Mouse (Mus musculus): ENCODE measurements at regions not wholly inside any gene's neighbourhood (a gene's known extent, or its start where the extent isn't known, plus 50 kb on each side); places are given as distances from the start of the nearest gene placed in this dataset.
A peak's percentile ranks its signal among the peaks of the same experiment; 100 is the strongest.

DNA sequence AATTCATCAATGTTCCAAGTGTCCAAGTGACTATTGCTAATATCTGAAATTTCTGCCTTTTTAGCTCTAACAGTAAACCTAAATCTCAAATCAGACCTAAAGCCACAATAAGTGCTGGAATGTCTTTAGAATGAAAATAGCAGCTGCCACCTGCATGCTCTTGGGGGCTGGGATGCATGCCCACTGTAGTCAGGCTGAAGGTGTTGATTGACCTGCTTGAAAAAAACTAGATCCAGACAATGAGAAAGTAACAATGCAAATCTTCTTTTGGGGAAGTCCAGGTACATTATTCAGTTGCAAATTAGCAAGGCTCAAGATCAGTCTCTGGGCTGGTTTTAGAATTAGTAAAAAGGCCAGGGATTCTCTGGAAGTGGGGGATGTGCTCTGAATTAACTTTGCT, 1759.9 kb upstream of the Slc39a10 start:
- peak; percentile 67 for DNase-seq (ENCODE audit: low read depth, low spot score)

DNA sequence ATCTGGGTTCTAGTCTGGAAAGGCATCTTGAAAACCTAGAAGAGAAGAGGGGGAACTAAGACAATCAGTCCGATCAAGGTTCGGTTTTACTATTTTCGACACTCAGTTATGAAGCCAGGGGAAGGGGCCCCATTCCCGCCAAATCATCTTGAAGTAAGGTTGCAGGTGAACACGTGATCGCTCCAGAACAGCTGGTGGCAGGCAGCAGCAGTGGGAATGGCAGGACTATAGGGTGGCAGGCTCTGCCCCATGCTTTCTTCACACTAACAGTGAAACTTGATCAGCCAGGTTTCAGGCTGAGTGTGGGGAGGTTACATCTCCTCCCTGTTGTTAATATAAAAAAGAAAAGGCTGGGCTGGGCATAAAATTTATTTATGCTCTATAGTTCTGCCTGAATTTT, 1758.7 kb upstream of the Slc39a10 start:
- peak; percentile 54 for DNase-seq (ENCODE audit: low read depth, low spot score)

DNA sequence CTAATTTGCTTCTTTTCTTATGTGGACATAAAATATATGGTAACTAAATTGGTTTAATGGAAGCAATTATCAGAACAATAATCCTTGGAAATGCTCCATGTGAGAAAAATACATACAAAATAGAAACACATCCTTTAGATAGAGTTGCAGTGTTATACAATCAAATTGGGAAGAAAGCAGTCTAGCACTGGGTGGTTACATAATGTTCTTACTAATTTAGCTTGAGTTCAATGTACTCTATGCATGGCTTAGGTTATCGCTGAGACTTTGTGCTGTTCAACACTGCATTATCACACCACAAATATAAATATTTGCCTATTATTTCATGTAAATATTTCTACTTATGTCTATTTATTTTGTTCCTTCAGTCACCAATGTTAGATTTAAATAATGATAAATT, 1724.5 kb upstream of the Slc39a10 start:
- DNase-seq (ENCODE audit: low read depth, low spot score), result no peak

GRCm38 (mm10) chr1:48609026-48609425, 1716.4 kb upstream of the Slc39a10 start:
- no peak for DNase-seq (ENCODE audit: low read depth, low spot score)
